In the genomic region with DNA sequence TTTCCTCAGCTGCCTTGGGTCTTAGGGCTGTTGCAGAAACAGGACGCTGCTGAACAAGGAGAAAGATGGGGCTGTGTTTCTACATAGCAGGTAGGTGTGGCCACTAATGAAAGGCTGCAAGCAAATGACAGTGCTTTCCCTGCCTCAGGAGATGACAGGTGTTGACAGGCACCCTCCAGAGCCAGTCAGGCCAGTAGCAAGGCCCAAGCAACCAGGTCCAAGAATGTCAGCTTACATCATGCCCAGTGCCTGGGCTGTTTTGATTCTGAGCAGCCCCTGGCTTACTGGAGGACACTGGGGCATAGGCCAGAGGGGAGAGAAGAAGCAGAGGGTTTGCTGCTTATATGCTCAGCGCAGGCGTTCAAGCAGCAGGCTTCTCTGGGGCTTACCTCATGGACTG, we compare ENCODE assay signal across 16 mouse cellular contexts. TPM values are rescaled to one million over a fixed set of nuclear protein-coding genes. Genes with fewer than 3 reads are reported as not detected.
DNase-seq lines count a peak whose midpoint lies in the region; ATAC-seq and TF ChIP-seq lines count a peak whose summit lies in the region.
"Had no signal": no experiment of that assay in that cellular context is flagged by ENCODE, and none has a peak within 500 bp of the region (broad histone marks: within the 10 kb centered on the region; RNA-seq: fewer than 3 reads in every experiment).

No protein-coding gene starts in this region.

- no peak overlapping the region for H3K4me2 ChIP-seq in heart, postnatal 0 days (ENCODE audit: low read depth, low read length)
- H3K4me2 ChIP-seq: lung, embryonic 14.5 days had no signal

- H3K9me3 ChIP-seq in heart, postnatal 0 days (replicated peaks; ENCODE audit: control insufficient read depth, low read length): no peaks in the 10 kb centered on the region

- no peak for TF ChIP-seq EP300 in heart, postnatal 0 days (IDR thresholded peaks at IDR 0.05; ENCODE audit: low read depth)

- H3K36me3 ChIP-seq in heart, postnatal 0 days (replicated peaks; ENCODE audit: control insufficient read depth, insufficient read depth, low read length): no peaks in the 10 kb centered on the region

- peak; percentile 27 to 39 for DNase-seq in cerebellum, adult 2 months
- DNase-seq in cerebellum, adult 11-12 months: no peak
- peak; percentile 56 for DNase-seq in ZHBTc4 (ENCODE audit: low read depth, low spot score)
- peak; percentile 59 for DNase-seq in heart, adult 8-10 months (ENCODE audit: low spot score)
- peak; percentile 86 for DNase-seq in heart, postnatal 0 days (ENCODE audit: low spot score)
- no peak for DNase-seq in thymus, postnatal 14 days
- DNase-seq in frontal cortex, postnatal 14 days (ENCODE audit: low spot score in 2 of 2): no peak
- no peak for DNase-seq in kidney, adult 11 months
- DNase-seq: kidney, adult 8-10 months; kidney, postnatal 36 days; liver; lung, embryonic 14.5 days; right cerebral cortex, postnatal 14 days; thymus, postnatal 4 days had no signal

- peaks cover 5% of the 10 kb centered on the region for H3K4me1 ChIP-seq in cerebellum, adult 2 months (ENCODE audit: control insufficient read depth, insufficient read depth, low read length)
- peaks cover 13% of the 10 kb centered on the region for H3K4me1 ChIP-seq in heart, postnatal 0 days (ENCODE audit: control insufficient read depth, insufficient read depth)

- H3K4me3 ChIP-seq in cerebellum, adult 2 months (replicated peaks; ENCODE audit: insufficient read depth, low read depth, low read length): no peak overlapping the region
- H3K4me3 ChIP-seq in heart, postnatal 0 days (ENCODE audit: low read depth, low read length): no peak overlapping the region

- 50% methylated on average over 3 of the region's 3 CpGs for WGBS in cerebellum, adult 2 months
- WGBS in heart, postnatal 0 days: 13% methylated on average over 3 of the region's 3 CpGs

- ATAC-seq in heart, postnatal 0 days (ENCODE audit: insufficient read depth, low read depth): peak; percentile 97
- ATAC-seq: midbrain, embryonic 16.5 days had no signal

- no peaks in the 10 kb centered on the region for H3K27me3 ChIP-seq in cerebellum, adult 2 months (ENCODE audit: control insufficient read depth, insufficient read depth, low read length)
- no peaks in the 10 kb centered on the region for H3K27me3 ChIP-seq in heart, postnatal 0 days (ENCODE audit: control insufficient read depth, insufficient read depth, low read length)

- no peak for TF ChIP-seq CTCF in cerebellum, adult 2 months (IDR thresholded peaks at IDR 0.05; ENCODE audit: borderline replicate concordance, insufficient read depth, low read depth, low read length)
- TF ChIP-seq CTCF in heart, postnatal 0 days (IDR thresholded peaks at IDR 0.05; ENCODE audit: low read depth): no peak

- no peak overlapping the region for H3K9ac ChIP-seq in heart, postnatal 0 days (replicated peaks; ENCODE audit: low read depth, low read length)
- H3K9ac ChIP-seq: lung, embryonic 14.5 days had no signal

- H3K27ac ChIP-seq in cerebellum, adult 2 months (ENCODE audit: insufficient read depth, low read length): no peak overlapping the region
- peak overlapping the region; percentile 88 for H3K27ac ChIP-seq in heart, postnatal 0 days (ENCODE audit: low read depth)

- TF ChIP-seq POLR2A in cerebellum, adult 2 months (IDR thresholded peaks at IDR 0.05; ENCODE audit: borderline replicate concordance, insufficient read depth, low read length): no peak

RNA-seq across cellular contexts. Expression of gene Armc2, which starts 13.0 kb away (rescaled TPM):
- 4.4 and 6.0 TPM in 2 replicates for polyA plus RNA-seq in cerebellum, adult 2 months (2012; rRNA removed)
- total RNA-seq in heart, adult 8-10 months (2022): 10 to 100 TPM; 22.2 to 29.8 (median 28.0) TPM
- total RNA-seq in heart, postnatal 0 days (2014; rRNA removed; ENCODE audit: low replicate concordance): 3.3 and 8.5 TPM in 2 replicates
- polyA plus RNA-seq in heart, postnatal 0 days (2015; fragmentation: Nextera tagmentation; extraction: Ambion mirVana): 1.7 and 2.7 TPM in 2 replicates
- total RNA-seq: megakaryocyte, adult 5-6 weeks had no signal

Comparison
In these comparisons a context has a peak if more than half of its experiments do, and no peak if none do; other contexts are left out.
1. DNase-seq: peak in cerebellum, adult 2 months (2 of 2), ZHBTc4 (single experiment), heart, adult 8-10 months (single experiment) and heart, postnatal 0 days (single experiment); none in cerebellum, adult 11-12 months (single experiment), thymus, postnatal 14 days (single experiment), frontal cortex, postnatal 14 days (0 of 2) and kidney, adult 11 months (single experiment).